ENCODE assay signal across 20 mouse cellular contexts in the genomic region with DNA sequence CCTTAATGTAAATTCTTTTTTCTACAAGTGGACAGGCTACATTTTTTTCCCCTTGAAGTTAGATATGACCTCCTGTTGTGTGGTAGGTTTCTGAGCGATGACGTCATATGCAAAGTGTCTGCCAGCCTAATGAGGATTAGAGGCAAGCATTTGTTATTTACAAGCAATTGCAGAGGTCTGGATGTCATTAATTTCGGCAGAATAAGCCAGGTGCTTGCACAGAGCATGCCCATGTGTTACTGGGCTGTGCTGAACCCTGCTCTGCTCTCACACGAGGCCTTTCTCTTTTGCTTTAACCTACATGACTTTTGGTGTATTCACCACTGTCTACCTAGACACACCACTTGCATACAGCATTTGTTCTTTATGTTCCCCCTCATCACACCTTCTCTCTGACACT.
DNase-seq lines count a peak whose midpoint lies in the region; ATAC-seq and TF ChIP-seq lines count a peak whose summit lies in the region.
"Had no signal": no experiment of that assay in that cellular context is flagged by ENCODE, and none has a peak within 500 bp of the region (broad histone marks: within the 10 kb centered on the region; RNA-seq: fewer than 3 reads in every experiment).

No protein-coding gene starts in this region.

- no peaks in the 10 kb centered on the region for H3K27me3 ChIP-seq in forebrain, embryonic 11.5 days (ENCODE audit: control insufficient read depth, insufficient read depth, low read length)
- no peaks in the 10 kb centered on the region for H3K27me3 ChIP-seq in forebrain, embryonic 10.5 days (ENCODE audit: poor library complexity, severe bottlenecking)
- H3K27me3 ChIP-seq in midbrain, postnatal 0 days (ENCODE audit: insufficient read depth, low read length) = no peaks in the 10 kb centered on the region
- no peaks in the 10 kb centered on the region for H3K27me3 ChIP-seq in midbrain, embryonic 15.5 days (replicated peaks)
- no peaks in the 10 kb centered on the region for H3K27me3 ChIP-seq in forebrain, postnatal 0 days (ENCODE audit: insufficient read depth, low read length)
- no peaks in the 10 kb centered on the region for H3K27me3 ChIP-seq in neural tube, embryonic 15.5 days (replicated peaks)
- H3K27me3 ChIP-seq: embryonic facial prominence, embryonic 13.5 days; heart, embryonic 15.5 days; liver, embryonic 12.5 days; stomach, embryonic 15.5 days had no signal

- no peak overlapping the region for H3K27ac ChIP-seq in forebrain, embryonic 11.5 days (ENCODE audit: low read depth, low read length)
- no peak overlapping the region for H3K27ac ChIP-seq in forebrain, embryonic 10.5 days
- H3K27ac ChIP-seq in midbrain, postnatal 0 days (ENCODE audit: low read depth, low read length) = no peak overlapping the region
- no peak overlapping the region for H3K27ac ChIP-seq in midbrain, embryonic 15.5 days
- H3K27ac ChIP-seq in forebrain, postnatal 0 days (ENCODE audit: low read depth, low read length) = no peak overlapping the region
- H3K27ac ChIP-seq in neural tube, embryonic 15.5 days (replicated peaks) = peak overlapping the region; percentile 42; the same call in 1 of the 2 replicates
- H3K27ac ChIP-seq: embryonic facial prominence, embryonic 13.5 days; heart, embryonic 15.5 days; hindbrain, embryonic 14.5 days; liver, embryonic 12.5 days; stomach, embryonic 15.5 days had no signal

- H3K4me2 ChIP-seq in forebrain, embryonic 11.5 days (ENCODE audit: low read depth, low read length, severe bottlenecking) = no peak overlapping the region
- H3K4me2 ChIP-seq in midbrain, postnatal 0 days (ENCODE audit: low read depth, low read length, poor library complexity, severe bottlenecking) = no peak overlapping the region
- no peak overlapping the region for H3K4me2 ChIP-seq in midbrain, embryonic 15.5 days
- no peak overlapping the region for H3K4me2 ChIP-seq in forebrain, postnatal 0 days (ENCODE audit: low read depth)
- no peak overlapping the region for H3K4me2 ChIP-seq in neural tube, embryonic 15.5 days
- H3K4me2 ChIP-seq: embryonic facial prominence, embryonic 13.5 days; heart, embryonic 15.5 days; hindbrain, embryonic 14.5 days; liver, embryonic 12.5 days; stomach, embryonic 15.5 days had no signal

- WGBS in forebrain, embryonic 11.5 days = 36% methylated on average over 4 of the region's 4 CpGs
- 60% methylated on average over 4 of the region's 4 CpGs for WGBS in forebrain, embryonic 10.5 days
- WGBS in midbrain, postnatal 0 days = 54% methylated on average over 4 of the region's 4 CpGs
- WGBS in midbrain, embryonic 15.5 days = 44% methylated on average over 4 of the region's 4 CpGs
- 18% methylated on average over 4 of the region's 4 CpGs for WGBS in forebrain, postnatal 0 days
- 30% methylated on average over 4 of the region's 4 CpGs for WGBS in neural tube, embryonic 15.5 days

- H3K4me1 ChIP-seq in forebrain, embryonic 11.5 days (replicated peaks; ENCODE audit: control insufficient read depth, insufficient read depth, low read length) = peaks cover 3% of the 10 kb centered on the region; the same call in 1 of the 2 replicates
- H3K4me1 ChIP-seq in forebrain, embryonic 10.5 days = peaks cover 18% of the 10 kb centered on the region
- H3K4me1 ChIP-seq in midbrain, postnatal 0 days (ENCODE audit: insufficient read depth, low read length) = no peaks in the 10 kb centered on the region
- H3K4me1 ChIP-seq in midbrain, embryonic 15.5 days = no peaks in the 10 kb centered on the region
- no peaks in the 10 kb centered on the region for H3K4me1 ChIP-seq in forebrain, postnatal 0 days (ENCODE audit: insufficient read depth)
- peaks cover 11% of the 10 kb centered on the region; the same call in 1 of the 2 replicates for H3K4me1 ChIP-seq in neural tube, embryonic 15.5 days
- H3K4me1 ChIP-seq: embryonic facial prominence, embryonic 13.5 days; heart, embryonic 15.5 days; liver, embryonic 12.5 days; stomach, embryonic 15.5 days had no signal

- ATAC-seq in forebrain, embryonic 11.5 days (replicated peaks; ENCODE audit: low FRiP score) = peak; percentile 80
- ATAC-seq in midbrain, postnatal 0 days (ENCODE audit: low FRiP score) = no peak
- no peak for ATAC-seq in midbrain, embryonic 15.5 days (replicated peaks)
- 0 out of 2 replicates have a peak, but pooled peaks have one; percentile 25 for ATAC-seq in forebrain, postnatal 0 days
- ATAC-seq in neural tube, embryonic 15.5 days (ENCODE audit: low FRiP score) = peak; percentile 66; the same call in 1 of the 2 replicates
- ATAC-seq: liver, embryonic 12.5 days; lung, postnatal 0 days had no signal

- no peak for TF ChIP-seq CTCF in midbrain, postnatal 0 days (IDR thresholded peaks at IDR 0.05)
- no peak for TF ChIP-seq CTCF in forebrain, postnatal 0 days (IDR thresholded peaks at IDR 0.05; ENCODE audit: low read depth)

- no peak for DNase-seq in forebrain, embryonic 11.5 days (ENCODE audit: low spot score)
- no peak for DNase-seq in forebrain, embryonic 10.5 days (ENCODE audit: extremely low spot score, low spot score)
- DNase-seq in midbrain, postnatal 0 days (ENCODE audit: low spot score) = peak; percentile 10
- no peak for DNase-seq in forebrain, postnatal 0 days
- no peak for DNase-seq in adrenal gland, postnatal 4 days (ENCODE audit: low spot score in 2 of 2)
- no peak for DNase-seq in ovary, postnatal 36 days (ENCODE audit: low spot score)
- DNase-seq: adrenal gland, adult 8-10 months; cerebellum, adult 8-10 months; heart, adult 11 months; kidney, adult 9 months; kidney, postnatal 4 days; thymus, adult 2 months had no signal

- H3K36me3 ChIP-seq in forebrain, embryonic 11.5 days (ENCODE audit: control insufficient read depth, insufficient read depth, low read length) = no peaks in the 10 kb centered on the region
- no peaks in the 10 kb centered on the region for H3K36me3 ChIP-seq in forebrain, embryonic 10.5 days (replicated peaks)
- no peaks in the 10 kb centered on the region for H3K36me3 ChIP-seq in midbrain, postnatal 0 days (ENCODE audit: insufficient read depth, low read length)
- H3K36me3 ChIP-seq in midbrain, embryonic 15.5 days (replicated peaks) = no peaks in the 10 kb centered on the region
- H3K36me3 ChIP-seq in forebrain, postnatal 0 days (ENCODE audit: insufficient read depth) = no peaks in the 10 kb centered on the region
- no peaks in the 10 kb centered on the region for H3K36me3 ChIP-seq in neural tube, embryonic 15.5 days
- H3K36me3 ChIP-seq: embryonic facial prominence, embryonic 13.5 days; heart, embryonic 15.5 days; liver, embryonic 12.5 days; stomach, embryonic 15.5 days had no signal

- H3K9me3 ChIP-seq in forebrain, embryonic 11.5 days (ENCODE audit: control insufficient read depth, low read length) = no peaks in the 10 kb centered on the region
- H3K9me3 ChIP-seq in forebrain, embryonic 10.5 days = no peaks in the 10 kb centered on the region
- no peaks in the 10 kb centered on the region for H3K9me3 ChIP-seq in midbrain, postnatal 0 days (ENCODE audit: low read length)
- no peaks in the 10 kb centered on the region for H3K9me3 ChIP-seq in midbrain, embryonic 15.5 days
- no peaks in the 10 kb centered on the region for H3K9me3 ChIP-seq in forebrain, postnatal 0 days (ENCODE audit: low read length)
- no peaks in the 10 kb centered on the region for H3K9me3 ChIP-seq in neural tube, embryonic 15.5 days (replicated peaks)
- H3K9me3 ChIP-seq: embryonic facial prominence, embryonic 13.5 days; heart, embryonic 15.5 days; liver, embryonic 12.5 days; stomach, embryonic 15.5 days had no signal

- H3K9ac ChIP-seq in forebrain, embryonic 11.5 days (ENCODE audit: low read length) = no peak overlapping the region
- no peak overlapping the region for H3K9ac ChIP-seq in midbrain, postnatal 0 days (replicated peaks; ENCODE audit: low read length, poor library complexity, severe bottlenecking)
- no peak overlapping the region for H3K9ac ChIP-seq in midbrain, embryonic 15.5 days
- H3K9ac ChIP-seq in forebrain, postnatal 0 days = no peak overlapping the region
- no peak overlapping the region for H3K9ac ChIP-seq in neural tube, embryonic 15.5 days (replicated peaks)
- H3K9ac ChIP-seq: embryonic facial prominence, embryonic 13.5 days; heart, embryonic 15.5 days; hindbrain, embryonic 14.5 days; liver, embryonic 12.5 days; stomach, embryonic 15.5 days had no signal

- no peak overlapping the region for H3K4me3 ChIP-seq in forebrain, embryonic 11.5 days (ENCODE audit: low read depth, low read length)
- H3K4me3 ChIP-seq in forebrain, embryonic 10.5 days = no peak overlapping the region
- no peak overlapping the region for H3K4me3 ChIP-seq in midbrain, postnatal 0 days (ENCODE audit: low read depth, low read length)
- H3K4me3 ChIP-seq in midbrain, embryonic 15.5 days = no peak overlapping the region
- H3K4me3 ChIP-seq in forebrain, postnatal 0 days (ENCODE audit: low read depth, low read length) = no peak overlapping the region
- H3K4me3 ChIP-seq in neural tube, embryonic 15.5 days (replicated peaks) = no peak overlapping the region
- H3K4me3 ChIP-seq: embryonic facial prominence, embryonic 13.5 days; heart, embryonic 15.5 days; liver, embryonic 12.5 days; stomach, embryonic 15.5 days had no signal

Comparison
In these comparisons a context has a peak if more than half of its experiments do, and no peak if none do; other contexts are left out.
1. ATAC-seq: peak in forebrain, embryonic 11.5 days (single experiment), forebrain, postnatal 0 days (single experiment) and neural tube, embryonic 15.5 days (single experiment); none in midbrain, postnatal 0 days (single experiment) and midbrain, embryonic 15.5 days (single experiment).